Mouse (Mus musculus): ENCODE results near the gene Il1rl2. TPM values are rescaled to one million over a fixed set of nuclear protein-coding genes. Genes with fewer than 3 reads are reported as not detected.

The Il1rl2 gene
- 7.8 and 17.5 TPM in 2 replicates for polyA plus RNA-seq (2012; rRNA removed; ENCODE audit: low replicate concordance)

DNA sequence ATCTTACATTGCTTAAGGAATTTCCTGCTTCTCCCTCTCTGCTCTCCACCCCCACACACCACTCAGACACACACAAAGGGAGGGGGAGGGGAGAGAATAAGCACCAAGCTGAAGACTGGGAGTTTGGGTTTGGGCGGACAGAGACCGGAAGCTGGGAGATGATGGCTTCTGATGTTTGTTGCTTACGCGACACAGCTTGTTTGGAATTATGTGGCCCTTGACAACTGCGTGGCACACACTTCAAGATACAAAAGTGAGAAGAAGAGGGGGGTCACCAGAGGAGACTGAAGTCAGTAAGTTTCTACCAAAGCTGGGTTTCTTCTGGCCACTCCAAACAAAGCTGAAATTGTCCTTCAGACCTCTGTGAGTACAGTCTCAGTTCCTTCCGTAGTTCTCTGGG, at the start of gene Il1rl2:
TSS of gene Il1rl2 (plus strand) at position 154 of the 400 bp plus-strand sequence.

Other genes starting within 250 kb of the Il1rl2 start
- 8.6 and 11.7 TPM in 2 replicates for gene Il1r1, start 99.5 kb upstream of the Il1rl2 start, polyA plus RNA-seq (2012; rRNA removed; ENCODE audit: low replicate concordance)
- 1.5 and 3.5 TPM in 2 replicates for gene Il1rl1, start 105.0 kb downstream of the Il1rl2 start, polyA plus RNA-seq (2012; rRNA removed; ENCODE audit: low replicate concordance)
- gene Il18r1, start 140.9 kb downstream of the Il1rl2 start, polyA plus RNA-seq (2012; rRNA removed; ENCODE audit: low replicate concordance), result 2.1 and 4.0 TPM in 2 replicates
- gene Il18rap, start 190.8 kb downstream of the Il1rl2 start, polyA plus RNA-seq (2012; rRNA removed; ENCODE audit: low replicate concordance), result 0.66 and 1.1 TPM in 2 replicates